8 mouse cellular contexts compared by ENCODE assay signal in genomic region chr8:77120810-77121570, GRCm38 (mm10).
A peak's percentile ranks its signal among the peaks of the same experiment; 100 is the strongest.
DNase-seq lines count a peak whose midpoint lies in the region; ATAC-seq lines count a peak whose summit lies in the region.
"Had no signal": no experiment of that assay in that cellular context is flagged by ENCODE, and none has a peak within 500 bp of the region (broad histone marks: within the 10 kb centered on the region; RNA-seq: fewer than 3 reads in every experiment).

No protein-coding gene starts in this region.

- H3K4me3 ChIP-seq in heart, embryonic 10.5 days, result no peak overlapping the region
- no peak overlapping the region for H3K4me3 ChIP-seq in embryonic facial prominence, embryonic 14.5 days (ENCODE audit: low read depth, low read length)
- H3K4me3 ChIP-seq in limb, embryonic 12.5 days (replicated peaks), result no peak overlapping the region
- H3K4me3 ChIP-seq in hindbrain, embryonic 12.5 days, result no peak overlapping the region

- H3K9ac ChIP-seq in embryonic facial prominence, embryonic 14.5 days (ENCODE audit: low read depth, low read length), result no peak overlapping the region; the same call in 1 of the 2 replicates
- H3K9ac ChIP-seq in limb, embryonic 12.5 days (replicated peaks), result no peak overlapping the region
- no peak overlapping the region for H3K9ac ChIP-seq in hindbrain, embryonic 12.5 days

- peak; percentile 33; the same call in 1 of the 2 replicates for ATAC-seq in embryonic facial prominence, embryonic 14.5 days (ENCODE audit: low read depth)
- no peak for ATAC-seq in limb, embryonic 12.5 days (ENCODE audit: insufficient number of reproducible peaks, insufficient read depth, low FRiP score, low TSS enrichment, low read depth)
- no peak for ATAC-seq in hindbrain, embryonic 12.5 days (ENCODE audit: low FRiP score)

- H3K9me3 ChIP-seq in heart, embryonic 10.5 days, result no peaks in the 10 kb centered on the region
- no peaks in the 10 kb centered on the region for H3K9me3 ChIP-seq in embryonic facial prominence, embryonic 14.5 days (ENCODE audit: control insufficient read depth, low read length)
- no peaks in the 10 kb centered on the region for H3K9me3 ChIP-seq in limb, embryonic 12.5 days
- no peaks in the 10 kb centered on the region for H3K9me3 ChIP-seq in hindbrain, embryonic 12.5 days (replicated peaks)

- H3K4me2 ChIP-seq in embryonic facial prominence, embryonic 14.5 days (ENCODE audit: low read depth, low read length), result no peak overlapping the region
- H3K4me2 ChIP-seq in limb, embryonic 12.5 days, result no peak overlapping the region
- H3K4me2 ChIP-seq in hindbrain, embryonic 12.5 days (replicated peaks), result no peak overlapping the region

- DNase-seq in heart, embryonic 10.5 days (ENCODE audit: low spot score), result no peak
- no peak for DNase-seq in heart, adult 8-10 months (ENCODE audit: low spot score)
- DNase-seq in embryonic facial prominence, embryonic 14.5 days (ENCODE audit: low spot score), result peak; percentile 15
- DNase-seq in kidney, adult 11 months, result peak; percentile 79
- no peak for DNase-seq in urinary bladder, postnatal 25 days (ENCODE audit: low spot score)

- WGBS in heart, embryonic 10.5 days, result 58% methylated on average over 10 of the region's 10 CpGs
- 45% methylated on average over 10 of the region's 10 CpGs for WGBS in embryonic facial prominence, embryonic 14.5 days
- 50% methylated on average over 10 of the region's 10 CpGs for WGBS in limb, embryonic 12.5 days
- WGBS in hindbrain, embryonic 12.5 days, result 64% methylated on average over 10 of the region's 10 CpGs

- no peaks in the 10 kb centered on the region for H3K27me3 ChIP-seq in heart, embryonic 10.5 days (ENCODE audit: insufficient read depth, poor library complexity, severe bottlenecking)
- H3K27me3 ChIP-seq in embryonic facial prominence, embryonic 14.5 days (replicated peaks; ENCODE audit: control insufficient read depth, insufficient read depth, low read length), result no peaks in the 10 kb centered on the region
- H3K27me3 ChIP-seq in limb, embryonic 12.5 days, result no peaks in the 10 kb centered on the region
- no peaks in the 10 kb centered on the region for H3K27me3 ChIP-seq in hindbrain, embryonic 12.5 days

- peak overlapping the region; percentile 32; the same call in 1 of the 2 replicates for H3K27ac ChIP-seq in heart, embryonic 10.5 days
- H3K27ac ChIP-seq in embryonic facial prominence, embryonic 14.5 days (replicated peaks; ENCODE audit: low read depth, low read length), result no peak overlapping the region; the same call in 1 of the 2 replicates
- H3K27ac ChIP-seq in limb, embryonic 12.5 days, result 0 out of 2 replicates have a peak overlapping the region, but pooled peaks have one; percentile 41
- H3K27ac ChIP-seq in hindbrain, embryonic 12.5 days, result no peak overlapping the region
- H3K27ac ChIP-seq: macrophage had no signal

- H3K4me1 ChIP-seq in heart, embryonic 10.5 days, result peaks cover 19% of the 10 kb centered on the region
- 0 out of 2 replicates have a peak, but pooled peaks cover 4% of the 10 kb centered on the region for H3K4me1 ChIP-seq in embryonic facial prominence, embryonic 14.5 days (ENCODE audit: control insufficient read depth, insufficient read depth, low read length)
- peaks cover 12% of the 10 kb centered on the region for H3K4me1 ChIP-seq in limb, embryonic 12.5 days (replicated peaks)
- 0 out of 2 replicates have a peak, but pooled peaks cover 5% of the 10 kb centered on the region for H3K4me1 ChIP-seq in hindbrain, embryonic 12.5 days

- H3K36me3 ChIP-seq in heart, embryonic 10.5 days, result no peaks in the 10 kb centered on the region
- H3K36me3 ChIP-seq in embryonic facial prominence, embryonic 14.5 days (ENCODE audit: control insufficient read depth, insufficient read depth, low read length), result no peaks in the 10 kb centered on the region
- no peaks in the 10 kb centered on the region for H3K36me3 ChIP-seq in limb, embryonic 12.5 days
- H3K36me3 ChIP-seq in hindbrain, embryonic 12.5 days, result no peaks in the 10 kb centered on the region

Comparison
In these comparisons a context has a peak if more than half of its experiments do, and no peak if none do; other contexts are left out.
1. DNase-seq: peak in embryonic facial prominence, embryonic 14.5 days (single experiment) and kidney, adult 11 months (single experiment); none in heart, embryonic 10.5 days (single experiment), heart, adult 8-10 months (single experiment) and urinary bladder, postnatal 25 days (single experiment).
2. H3K27ac ChIP-seq: peak in heart, embryonic 10.5 days (single experiment) and limb, embryonic 12.5 days (single experiment); none in embryonic facial prominence, embryonic 14.5 days (single experiment) and hindbrain, embryonic 12.5 days (single experiment).